Comparison of ENCODE assay signal across 8 mouse cellular contexts in the genomic region with DNA sequence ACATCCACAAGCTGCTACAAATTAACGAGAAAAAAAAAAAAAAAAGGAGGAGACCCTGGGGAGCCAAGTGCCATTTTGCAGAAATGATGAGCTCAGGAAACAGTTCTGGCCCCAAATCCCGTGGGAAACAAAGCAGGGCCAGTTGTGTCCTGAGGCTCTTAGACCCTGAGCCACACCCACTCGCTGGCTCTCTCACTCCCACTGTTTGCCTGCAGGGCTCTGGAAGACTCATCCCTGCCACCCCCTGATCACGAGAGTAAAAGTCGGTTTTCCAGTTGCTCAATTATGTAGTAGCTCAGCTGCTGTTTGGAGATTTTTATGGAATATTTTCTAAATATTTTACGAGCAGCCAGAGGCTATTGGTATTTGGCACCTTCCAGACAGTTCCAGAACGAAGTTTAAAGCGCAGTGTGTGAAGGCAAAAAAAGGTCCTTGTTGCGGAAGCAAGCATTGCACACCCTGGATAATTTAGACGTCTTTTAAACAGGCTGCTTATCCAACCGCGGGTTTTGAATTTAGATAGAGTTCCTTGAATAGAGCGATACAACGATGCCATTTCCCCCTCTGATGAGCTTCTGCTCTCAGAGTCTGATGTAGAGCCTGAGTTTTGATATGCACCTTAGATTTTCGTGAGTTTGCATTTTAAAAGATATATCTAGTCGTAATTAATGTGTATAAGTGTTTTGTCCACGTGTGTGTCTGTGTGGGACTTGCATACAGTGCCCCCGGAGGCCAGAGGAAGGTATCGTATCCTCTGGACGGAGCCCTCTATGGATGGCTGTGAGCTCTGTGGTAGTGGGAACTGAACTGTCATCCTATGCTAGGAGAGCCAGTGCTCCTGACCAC. TPM values are rescaled to one million over a fixed set of nuclear protein-coding genes. Genes with fewer than 3 reads are reported as not detected.
A peak's percentile ranks its signal among the peaks of the same experiment; 100 is the strongest.
DNase-seq lines count a peak whose midpoint lies in the region; ATAC-seq lines count a peak whose summit lies in the region.
"Had no signal": no experiment of that assay in that cellular context is flagged by ENCODE, and none has a peak within 500 bp of the region (broad histone marks: within the 10 kb centered on the region; RNA-seq: fewer than 3 reads in every experiment).

No protein-coding gene starts in this region.

- no peak overlapping the region for H3K27ac ChIP-seq in heart, embryonic 13.5 days (replicated peaks)
- peak overlapping the region; percentile 64; the same call in 1 of the 2 replicates for H3K27ac ChIP-seq in limb, embryonic 15.5 days
- peak overlapping the region; percentile 64 for H3K27ac ChIP-seq in neural tube, embryonic 13.5 days (replicated peaks)

- H3K4me3 ChIP-seq in heart, embryonic 13.5 days, result peak overlapping the region; percentile 18
- 0 out of 2 replicates have a peak overlapping the region, but pooled peaks have one; percentile 4 for H3K4me3 ChIP-seq in limb, embryonic 15.5 days
- peak overlapping the region; percentile 12; the same call in 1 of the 2 replicates for H3K4me3 ChIP-seq in neural tube, embryonic 13.5 days
- H3K4me3 ChIP-seq: megakaryocyte, embryonic 14.5 days had no signal

- no peaks in the 10 kb centered on the region for H3K36me3 ChIP-seq in heart, embryonic 13.5 days
- no peaks in the 10 kb centered on the region for H3K36me3 ChIP-seq in limb, embryonic 15.5 days
- no peaks in the 10 kb centered on the region for H3K36me3 ChIP-seq in neural tube, embryonic 13.5 days

- no peak overlapping the region for H3K9ac ChIP-seq in heart, embryonic 13.5 days
- no peak overlapping the region for H3K9ac ChIP-seq in limb, embryonic 15.5 days
- H3K9ac ChIP-seq in neural tube, embryonic 13.5 days, result peak overlapping the region; percentile 50; the same call in 1 of the 2 replicates

- peaks cover 21% of the 10 kb centered on the region for H3K4me1 ChIP-seq in heart, embryonic 13.5 days
- peaks cover 33% of the 10 kb centered on the region for H3K4me1 ChIP-seq in limb, embryonic 15.5 days
- H3K4me1 ChIP-seq in neural tube, embryonic 13.5 days (replicated peaks), result peaks cover 48% of the 10 kb centered on the region

- no peak for ATAC-seq in heart, embryonic 13.5 days (ENCODE audit: extremely low read depth, insufficient number of reproducible peaks, low FRiP score, low TSS enrichment)
- ATAC-seq in limb, embryonic 15.5 days (ENCODE audit: insufficient number of reproducible peaks, low FRiP score, low TSS enrichment, low read depth), result no peak
- peak; percentile 52; the same call in 1 of the 2 replicates for ATAC-seq in neural tube, embryonic 13.5 days (ENCODE audit: low read depth)

- 30% methylated on average over 20 of the region's 20 CpGs for WGBS in heart, embryonic 13.5 days
- 19% methylated on average over 20 of the region's 20 CpGs for WGBS in limb, embryonic 15.5 days
- 21% methylated on average over 20 of the region's 20 CpGs for WGBS in neural tube, embryonic 13.5 days

- H3K4me2 ChIP-seq in heart, embryonic 13.5 days, result peak overlapping the region; percentile 60
- H3K4me2 ChIP-seq in limb, embryonic 15.5 days, result peak overlapping the region; percentile 34
- peak overlapping the region; percentile 37 for H3K4me2 ChIP-seq in neural tube, embryonic 13.5 days

- H3K27me3 ChIP-seq in heart, embryonic 13.5 days (replicated peaks), result no peaks in the 10 kb centered on the region
- H3K27me3 ChIP-seq in limb, embryonic 15.5 days, result no peaks in the 10 kb centered on the region
- H3K27me3 ChIP-seq in neural tube, embryonic 13.5 days, result no peaks in the 10 kb centered on the region
- H3K27me3 ChIP-seq: megakaryocyte, embryonic 14.5 days had no signal

- DNase-seq in urinary bladder, postnatal 14 days (ENCODE audit: low spot score), result peak; percentile 31
- DNase-seq in urinary bladder, postnatal 25 days (ENCODE audit: low spot score), result no peak
- DNase-seq in embryo, embryonic 10.5 days (ENCODE audit: low spot score), result peak; percentile 72
- DNase-seq in left cerebral cortex, adult 8-10 months (ENCODE audit: low spot score in 2 of 2), result no peak

- H3K9me3 ChIP-seq in heart, embryonic 13.5 days, result 0 out of 2 replicates have a peak, but pooled peaks cover 1% of the 10 kb centered on the region
- no peaks in the 10 kb centered on the region for H3K9me3 ChIP-seq in limb, embryonic 15.5 days
- no peaks in the 10 kb centered on the region for H3K9me3 ChIP-seq in neural tube, embryonic 13.5 days
- H3K9me3 ChIP-seq: megakaryocyte, embryonic 14.5 days had no signal

RNA-seq across cellular contexts. Expression of gene Scaf11, which starts 28.5 kb away (rescaled TPM):
- polyA plus RNA-seq in heart, embryonic 13.5 days (2015; fragmentation: Nextera tagmentation; extraction: Ambion mirVana), result 58.4 and 62.7 TPM in 2 replicates
- 85.2 and 87.2 TPM in 2 replicates for polyA plus RNA-seq in limb, embryonic 15.5 days (2015; fragmentation: Nextera tagmentation; extraction: Ambion mirVana)
- polyA plus RNA-seq in neural tube, embryonic 13.5 days (2015; fragmentation: Nextera tagmentation; extraction: Ambion mirVana), result 53.3 and 55.9 TPM in 2 replicates
- total RNA-seq in left cerebral cortex, adult 8-10 months (2022), result 10 to 100 TPM; 56.2 to 60.7 (median 57.9) TPM

Comparison
In these comparisons a context has a peak if more than half of its experiments do, and no peak if none do; other contexts are left out.
1. DNase-seq: peak in urinary bladder, postnatal 14 days (single experiment) and embryo, embryonic 10.5 days (single experiment); none in urinary bladder, postnatal 25 days (single experiment) and left cerebral cortex, adult 8-10 months (0 of 2).
2. Peak in every context shown above with its lines, with median percentiles within 50 percentile points of each other: H3K4me2 ChIP-seq and H3K4me3 ChIP-seq.